Mouse (Mus musculus) layer of hippocampus, adult 11-12 months (tissue): ENCODE measurements around the gene Pcdh15.

Experiments
- DNase-seq: peaks from one replicate; pipeline ENCODE4 v3.0.0; 2022; ENCODE audit warnings: low spot score

The Pcdh15 gene

DNA sequence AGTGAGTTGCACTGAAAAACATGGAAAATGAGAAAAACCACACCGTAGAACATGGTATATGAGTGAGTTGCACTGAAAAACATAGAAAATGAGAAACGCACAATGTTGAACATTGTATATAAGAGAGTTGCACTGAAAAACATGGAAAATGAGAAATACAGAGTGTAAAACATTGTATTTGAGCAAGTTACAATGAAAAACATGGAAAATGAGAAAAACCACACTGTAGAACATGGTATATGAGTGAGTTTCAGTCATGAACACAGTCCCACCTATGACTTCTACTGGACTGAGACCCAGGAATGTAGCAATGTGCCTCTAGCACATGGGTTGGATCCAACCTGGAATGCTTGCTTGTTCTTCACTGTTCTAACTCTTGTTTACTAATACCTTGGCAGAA, 279.9 kb downstream of the Pcdh15 start:
- no peak for DNase-seq

DNA sequence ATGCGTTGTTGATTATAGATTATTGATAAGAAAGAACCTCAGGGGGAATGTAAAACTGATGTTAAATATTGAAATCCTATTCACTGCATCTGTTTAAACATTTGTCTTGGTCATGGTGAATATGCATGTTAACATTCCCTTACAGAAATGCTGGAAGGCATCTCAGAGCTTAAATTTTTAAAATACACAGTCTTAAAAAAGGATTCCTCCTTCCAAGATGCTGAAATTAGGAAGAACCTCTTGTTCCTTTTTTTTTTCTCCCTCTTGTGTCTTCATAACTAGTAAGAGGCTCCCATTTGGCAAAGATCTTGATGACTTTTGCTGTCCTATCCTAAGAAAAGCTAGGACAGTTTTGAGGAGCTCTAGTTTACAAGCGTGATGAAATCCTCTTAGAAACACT, 284.9 kb downstream of the Pcdh15 start:
- DNase-seq = no peak

DNA sequence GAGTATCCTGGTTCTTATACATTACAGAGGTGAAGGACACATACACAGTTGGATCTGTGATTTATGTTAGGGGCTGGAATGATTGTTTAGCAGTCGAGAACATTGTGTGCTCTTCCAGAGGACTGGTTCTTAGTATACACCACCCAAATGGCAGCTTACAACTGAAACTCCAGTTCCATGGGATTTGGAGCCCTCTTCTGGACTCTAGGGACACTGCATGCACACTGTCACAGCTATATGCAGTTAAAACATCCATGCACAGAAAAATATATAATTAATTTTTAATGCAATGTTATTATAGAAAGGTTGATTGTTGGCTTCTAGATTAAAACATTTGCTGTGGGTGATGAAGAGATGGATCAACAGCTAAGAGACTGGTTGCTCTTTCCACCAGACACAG, 301.3 kb downstream of the Pcdh15 start:
- DNase-seq = no peak

- DNase-seq = no peak
Observed at GRCm38 (mm10) chr10:73425408-73425807, 326.3 kb downstream of the Pcdh15 start.

DNA sequence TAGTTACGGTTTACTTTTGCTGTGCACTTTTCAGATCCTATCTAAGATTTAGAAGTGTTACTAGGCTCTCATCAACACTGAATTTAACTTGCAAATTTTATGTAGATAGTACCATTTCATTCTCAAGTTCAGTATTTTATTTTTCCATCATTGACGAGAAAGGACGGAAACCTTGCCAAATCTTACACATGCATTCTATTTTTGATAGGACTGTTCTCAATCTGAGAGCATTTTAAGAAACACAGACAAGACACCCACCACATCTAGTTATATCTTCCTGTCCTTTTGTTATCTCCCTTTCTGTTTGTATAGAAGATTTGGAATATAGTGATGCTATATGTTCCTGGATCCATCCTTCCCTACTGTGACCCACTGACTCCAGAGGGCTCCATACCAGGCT, 332.2 kb downstream of the Pcdh15 start:
- no peak for DNase-seq

DNA sequence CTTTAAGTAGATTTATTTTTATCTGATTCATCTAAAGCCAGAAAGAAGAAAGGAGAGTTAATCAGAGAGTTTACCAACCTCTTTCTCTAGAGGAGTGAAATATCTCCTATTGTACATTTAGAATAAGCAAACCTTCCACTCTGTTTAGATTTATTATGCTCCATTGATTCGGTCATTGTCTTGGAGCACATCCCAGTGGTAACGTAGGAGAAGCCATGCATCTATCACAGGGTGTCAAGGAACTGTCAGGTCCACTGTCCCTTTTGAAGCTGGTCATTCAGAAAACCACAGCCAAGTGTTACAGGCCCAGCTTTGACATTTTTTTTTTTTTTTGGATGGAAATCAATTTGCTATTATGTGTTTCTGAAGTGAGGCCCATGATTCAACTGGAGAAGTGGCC, 384.9 kb downstream of the Pcdh15 start:
- DNase-seq = no peak

- DNase-seq = peak; percentile 35
Observed at GRCm38 (mm10) chr10:73491654-73492053, 392.5 kb downstream of the Pcdh15 start.

DNA sequence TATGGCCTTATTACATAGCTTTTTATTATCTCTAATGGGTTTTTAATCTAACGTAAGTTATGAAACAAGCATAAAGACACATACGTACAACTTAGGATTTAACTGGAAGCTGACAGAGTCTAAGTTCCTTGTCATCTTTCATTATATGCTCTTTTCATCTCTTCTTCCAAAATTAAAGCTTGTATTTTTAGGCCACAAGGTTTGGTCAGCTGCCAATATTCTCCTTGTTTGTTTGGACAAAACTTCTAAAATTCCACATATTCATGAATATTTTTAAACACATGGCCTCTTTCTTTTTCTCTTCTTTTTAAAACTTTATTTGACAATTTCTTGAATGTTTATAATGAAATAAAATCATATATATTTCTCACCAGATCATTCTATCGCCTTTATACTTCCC, 415.7 kb downstream of the Pcdh15 start:
- no peak for DNase-seq

DNA sequence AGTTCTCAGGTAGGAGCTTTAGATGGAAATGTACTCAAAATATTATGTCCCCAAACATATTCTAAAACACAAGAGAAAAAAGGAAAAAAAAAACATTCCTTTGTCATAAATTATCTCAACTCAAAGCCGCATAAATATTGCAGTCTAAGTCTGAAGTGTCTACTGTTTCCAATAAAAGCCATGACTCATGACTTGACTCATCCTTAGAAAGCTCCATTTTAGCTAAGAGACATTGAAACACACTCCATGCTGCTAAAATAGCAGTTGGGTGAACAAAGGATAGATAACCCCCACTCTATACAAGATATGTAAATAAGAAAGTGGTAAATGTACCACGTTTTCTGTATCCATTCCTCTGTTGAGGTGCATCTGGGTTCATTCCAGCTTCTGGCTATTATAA, 416.6 kb downstream of the Pcdh15 start:
- no peak for DNase-seq

DNA sequence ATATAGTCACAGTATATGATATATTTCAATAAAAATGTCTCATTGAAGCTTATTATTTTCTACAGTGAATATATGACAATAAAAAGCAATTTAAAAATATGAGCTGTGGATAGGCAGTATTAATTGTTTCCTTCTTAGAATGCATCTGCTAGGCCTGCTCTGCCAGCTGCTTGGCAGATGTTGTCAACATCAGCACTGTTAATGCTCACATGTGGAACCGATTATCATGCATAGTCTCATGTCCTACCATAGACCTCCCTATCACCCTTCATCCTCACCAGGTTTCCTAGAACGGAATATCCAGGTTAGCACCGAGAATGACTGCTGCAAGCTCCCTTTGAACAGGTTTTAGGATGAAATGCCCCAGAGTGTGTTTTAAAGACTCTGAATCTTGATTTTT, 420.3 kb downstream of the Pcdh15 start:
- DNase-seq = no peak

GRCm38 (mm10) chr10:73552831-73553230, 453.7 kb downstream of the Pcdh15 start:
- DNase-seq = peak; percentile 28

DNA sequence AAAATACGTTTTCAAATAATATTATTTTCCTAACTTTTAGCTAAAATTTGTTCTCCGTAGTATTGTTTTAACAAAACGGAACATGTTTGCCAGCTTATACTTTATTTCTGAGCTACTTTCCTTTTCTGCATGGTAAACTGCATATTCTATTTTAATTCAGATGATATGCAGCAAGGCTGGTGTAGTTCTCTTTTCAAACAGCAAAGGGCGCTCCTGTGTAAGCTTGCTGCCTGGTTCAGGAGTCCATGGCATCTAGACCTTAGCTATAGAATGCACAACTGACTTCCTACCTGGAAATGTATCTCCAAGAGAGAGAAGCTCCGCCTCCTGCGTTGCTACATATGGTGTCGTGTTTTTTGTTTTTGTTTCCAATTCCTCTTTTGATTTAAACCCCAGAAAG, 465.1 kb downstream of the Pcdh15 start:
- peak; percentile 70 for DNase-seq

DNA sequence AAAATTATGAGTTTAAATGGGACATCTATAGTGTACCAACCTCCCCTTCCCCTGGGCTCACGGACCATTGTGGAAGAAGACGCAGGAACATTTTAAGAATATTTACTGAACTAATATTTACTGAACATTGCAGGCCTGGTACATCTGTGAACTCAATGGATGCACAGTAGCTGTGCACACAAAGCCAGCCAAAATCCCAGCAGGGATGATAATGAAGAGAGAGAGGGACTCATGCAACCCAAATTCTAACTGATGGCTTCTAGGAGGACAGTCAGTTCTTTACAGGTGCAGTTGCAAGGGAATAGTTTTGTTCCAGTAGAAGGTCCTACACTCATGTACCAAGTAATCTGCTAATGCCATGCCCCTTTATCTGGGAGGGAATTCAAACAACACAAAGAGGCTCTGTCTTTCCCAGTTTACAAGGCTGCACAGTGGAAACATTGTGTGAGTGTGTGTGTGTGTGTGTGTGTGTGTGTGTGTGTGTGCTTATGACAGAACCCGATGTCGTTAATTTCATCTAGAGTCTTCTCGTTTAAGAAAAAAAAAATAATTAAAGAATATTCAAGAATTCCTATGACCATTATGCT, 475.7 kb downstream of the Pcdh15 start:
- peak; percentile 15 for DNase-seq

DNA sequence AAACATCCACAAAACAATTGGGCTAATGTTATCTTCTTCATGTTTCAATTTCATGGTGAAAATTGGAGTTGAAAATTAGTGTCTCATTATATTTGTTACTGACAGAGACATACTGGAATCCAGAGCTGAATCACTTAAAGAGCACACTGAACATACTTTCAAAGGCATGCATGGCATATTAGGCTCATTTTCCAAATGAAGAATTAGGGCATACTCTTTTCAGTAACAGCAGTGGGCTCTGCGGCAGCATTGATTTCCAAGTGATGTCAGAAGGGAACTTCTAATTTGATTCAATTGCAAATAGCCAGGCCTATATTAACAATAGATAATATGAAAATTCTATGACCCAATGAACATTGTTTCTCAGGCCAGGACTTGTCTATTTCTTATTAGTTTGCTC, 568.4 kb downstream of the Pcdh15 start:
- no peak for DNase-seq

- DNase-seq = no peak
Observed at GRCm38 (mm10) chr10:73700519-73701286, 601.6 kb downstream of the Pcdh15 start.

- no peak for DNase-seq
Observed at GRCm38 (mm10) chr10:73725566-73726240, 626.6 kb downstream of the Pcdh15 start.

- no peak for DNase-seq
Observed at GRCm38 (mm10) chr10:73733246-73733645, 634.1 kb downstream of the Pcdh15 start.

DNA sequence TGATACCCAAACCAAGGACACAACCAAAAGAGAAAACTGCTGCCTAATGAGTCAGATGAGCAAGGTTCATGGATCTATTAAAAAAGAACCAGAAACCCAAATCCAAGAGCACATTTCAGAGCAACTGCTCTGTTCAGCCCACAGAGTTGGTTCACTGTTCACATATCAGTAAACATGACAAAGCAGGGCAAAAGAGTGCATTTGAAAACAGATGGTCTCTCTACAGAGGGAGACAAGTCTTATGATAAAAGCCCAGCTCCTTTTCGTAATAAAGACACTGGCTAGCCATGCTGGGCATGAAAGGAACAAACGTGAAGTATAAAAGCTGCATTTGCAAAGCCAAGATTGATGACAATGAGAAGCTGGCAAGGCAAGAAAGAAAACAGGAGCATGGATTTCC, 649.9 kb downstream of the Pcdh15 start:
- DNase-seq = no peak

DNA sequence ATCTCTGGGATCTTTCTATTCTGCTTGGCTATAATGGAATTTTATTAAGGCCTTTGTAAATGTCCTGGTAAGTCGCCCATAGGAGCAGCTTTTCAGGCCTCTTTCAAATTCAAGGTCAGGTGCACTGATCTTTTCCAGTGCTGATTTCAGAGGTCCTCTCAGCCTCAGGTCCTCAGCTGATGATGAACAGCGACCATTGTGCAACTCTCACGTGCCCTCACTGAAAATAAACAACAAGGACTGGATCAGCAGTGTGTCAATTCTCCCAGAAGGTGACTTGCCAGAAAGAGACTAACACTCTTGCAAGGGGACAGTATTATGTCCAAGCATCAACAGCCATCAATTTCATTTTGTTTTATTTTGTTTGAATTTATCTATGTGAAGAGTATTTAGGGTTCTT, 654.7 kb downstream of the Pcdh15 start:
- no peak for DNase-seq

DNA sequence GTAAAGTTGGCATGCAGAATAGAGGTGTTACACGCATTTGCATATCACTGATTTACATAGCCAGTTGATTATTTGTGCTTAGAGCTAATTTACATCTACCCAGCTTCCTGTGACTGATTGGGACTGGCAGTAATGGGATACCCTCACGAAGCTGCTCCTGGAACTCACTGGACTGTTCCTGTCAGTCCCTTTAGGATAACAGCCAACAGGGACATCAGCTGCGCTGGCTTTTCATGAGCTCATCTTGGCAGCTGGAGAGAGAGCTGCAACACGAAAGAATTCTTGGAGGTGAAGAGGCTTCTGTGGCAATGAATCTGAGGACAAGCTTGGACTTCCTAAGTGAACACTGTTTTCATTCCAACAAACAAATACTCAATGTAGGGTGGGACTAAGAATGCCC, 683.8 kb downstream of the Pcdh15 start:
- DNase-seq = no peak

- DNase-seq = no peak
Observed at GRCm38 (mm10) chr10:73788163-73788562, 689.0 kb downstream of the Pcdh15 start.

GRCm38 (mm10) chr10:73805069-73805468, 705.9 kb downstream of the Pcdh15 start:
- no peak for DNase-seq

DNA sequence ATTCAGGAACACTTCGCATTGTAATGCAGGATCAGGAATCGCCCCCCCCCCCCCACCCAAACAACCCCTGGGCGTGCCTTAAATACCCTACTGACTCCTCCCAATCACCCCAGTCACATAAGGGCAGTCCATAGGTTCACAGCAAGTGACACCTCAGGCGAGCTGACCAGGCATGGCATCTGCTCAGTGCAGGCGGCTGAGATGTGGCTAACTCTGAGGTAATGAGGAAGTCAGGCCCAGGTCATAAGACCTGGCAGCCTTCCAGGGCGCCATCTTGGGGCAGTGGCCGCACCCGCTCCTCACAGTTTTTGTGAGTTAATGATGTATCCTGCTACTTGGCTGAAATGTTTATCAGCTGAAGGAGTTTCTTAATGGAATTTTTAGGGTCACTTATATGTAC, 713.2 kb downstream of the Pcdh15 start:
- no peak for DNase-seq
